8 mouse cellular contexts compared by ENCODE assay signal in the genomic region with DNA sequence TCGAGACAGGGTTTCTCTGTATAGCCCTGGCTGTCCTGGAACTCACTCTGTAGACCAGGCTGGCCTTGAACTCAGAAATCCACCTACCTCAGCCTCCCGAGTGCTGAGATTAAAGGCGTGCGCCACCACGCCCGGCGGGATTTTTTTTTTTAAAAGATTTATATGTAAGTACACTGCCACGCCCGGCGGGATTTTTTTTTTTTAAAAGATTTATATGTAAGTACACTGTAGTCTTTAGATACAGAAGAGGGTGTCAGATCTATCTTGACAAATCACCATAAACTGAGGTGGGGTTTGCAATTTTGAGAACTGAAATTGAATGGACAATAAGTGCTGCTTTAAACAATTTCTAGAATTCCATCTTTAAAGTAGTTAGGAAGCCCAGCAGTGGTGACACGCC. TPM values are rescaled to one million over a fixed set of nuclear protein-coding genes. Genes with fewer than 3 reads are reported as not detected.
DNase-seq lines count a peak whose midpoint lies in the region; ATAC-seq and TF ChIP-seq lines count a peak whose summit lies in the region.

No protein-coding gene starts in this region.

- no peak for ATAC-seq in heart, postnatal 0 days (ENCODE audit: insufficient read depth, low read depth)

- H3K4me3 ChIP-seq in heart, adult 2 months: no peak overlapping the region
- peak overlapping the region in 1 of 3 experiments; percentile 63 for H3K4me3 ChIP-seq in CH12.LX (replicated peaks in 1 of 3; ENCODE audit: low read depth in 2 of 3, low read length in 2 of 3, poor library complexity in 1 of 3)
- H3K4me3 ChIP-seq in heart, postnatal 0 days (ENCODE audit: low read depth, low read length): no peak overlapping the region; the same call in 1 of the 2 replicates
- H3K4me3 ChIP-seq in macrophage (ENCODE audit: inconsistent target): peak overlapping the region; percentile 10; the same call in 1 of the 2 replicates

- 51% methylated on average over 11 of the region's 11 CpGs for WGBS in heart, adult 2 months
- 50% methylated on average over 11 of the region's 11 CpGs for WGBS in heart, postnatal 0 days
- 70% methylated on average over 8 of the region's 11 CpGs for WGBS in macrophage (ENCODE audit: missing documents)

- no peak for TF ChIP-seq EP300 in heart, adult 2 months (IDR thresholded peaks at IDR 0.05; ENCODE audit: insufficient read depth, low read depth, low read length)
- TF ChIP-seq EP300 in CH12.LX (IDR thresholded peaks at IDR 0.05; ENCODE audit: low read length): no peak
- TF ChIP-seq EP300 in heart, postnatal 0 days (IDR thresholded peaks at IDR 0.05; ENCODE audit: low read depth): no peak

- TF ChIP-seq CTCF in heart, adult 2 months (IDR thresholded peaks at IDR 0.05): no peak
- no peak for TF ChIP-seq CTCF in CH12.LX (conservative IDR thresholded peaks at IDR 0.05 in 1 of 2, IDR thresholded peaks at IDR 0.05 in 1 of 2; ENCODE audit: low read depth in 2 of 2, low read length in 2 of 2)
- no peak for TF ChIP-seq CTCF in heart, postnatal 0 days (IDR thresholded peaks at IDR 0.05; ENCODE audit: low read depth)

- H3K4me2 ChIP-seq in CH12.LX (ENCODE audit: insufficient read depth, low read depth, poor library complexity, severe bottlenecking): peak overlapping the region; percentile 57
- peak overlapping the region; percentile 93 for H3K4me2 ChIP-seq in heart, postnatal 0 days (ENCODE audit: low read depth, low read length)

- H3K27me3 ChIP-seq in heart, adult 2 months (ENCODE audit: control insufficient read depth, insufficient read depth, low read length): no peaks in the 10 kb centered on the region
- no peaks in the 10 kb centered on the region for H3K27me3 ChIP-seq in CH12.LX (replicated peaks)
- H3K27me3 ChIP-seq in heart, postnatal 0 days (ENCODE audit: control insufficient read depth, insufficient read depth, low read length): no peaks in the 10 kb centered on the region

- H3K9me3 ChIP-seq in CH12.LX (replicated peaks; ENCODE audit: low read length): no peaks in the 10 kb centered on the region
- H3K9me3 ChIP-seq in heart, postnatal 0 days (replicated peaks; ENCODE audit: control insufficient read depth, low read length): no peaks in the 10 kb centered on the region

- TF ChIP-seq RAD21 in CH12.LX (IDR thresholded peaks at IDR 0.05; ENCODE audit: low read depth, low read length): no peak

- H3K4me1 ChIP-seq in heart, adult 2 months (ENCODE audit: control insufficient read depth, insufficient read depth, low read length): peaks cover 2% of the 10 kb centered on the region
- H3K4me1 ChIP-seq in CH12.LX (ENCODE audit: control insufficient read depth in 1 of 2, insufficient read depth in 2 of 2): peaks cover 8 to 55% of the 10 kb centered on the region in 2 experiments
- H3K4me1 ChIP-seq in heart, postnatal 0 days (ENCODE audit: control insufficient read depth, insufficient read depth): peaks cover 9% of the 10 kb centered on the region; the same call in 1 of the 2 replicates

- intact Hi-C loops in heart, adult 2 months (cut with DNase I): no loop called here
- intact Hi-C loops in heart, postnatal 10 days (cut with DNase I): no loop called here

- peaks cover 14% of the 10 kb centered on the region for H3K36me3 ChIP-seq in heart, adult 2 months (ENCODE audit: control insufficient read depth, insufficient read depth, low read length)
- peaks cover 28 to 41% of the 10 kb centered on the region in 2 experiments for H3K36me3 ChIP-seq in CH12.LX (replicated peaks in 1 of 2; ENCODE audit: control insufficient read depth in 1 of 2, insufficient read depth in 1 of 2, low read length in 1 of 2)
- peaks cover 31% of the 10 kb centered on the region for H3K36me3 ChIP-seq in heart, postnatal 0 days (replicated peaks; ENCODE audit: control insufficient read depth, insufficient read depth, low read length)
- H3K36me3 ChIP-seq in macrophage (ENCODE audit: inconsistent target): peaks cover 30% of the 10 kb centered on the region

- no peaks in the 10 kb centered on the region for H3K79me2 ChIP-seq in heart, adult 2 months (replicated peaks; ENCODE audit: control insufficient read depth, insufficient read depth, low read length)
- H3K79me2 ChIP-seq in CH12.LX (replicated peaks; ENCODE audit: control insufficient read depth, extremely low read depth, insufficient read depth, poor library complexity, severe bottlenecking) (peaks cover 33% of the 10 kb centered on the region), macrophage (ENCODE audit: inconsistent target) (peaks cover 31% of the 10 kb centered on the region)

- DNase-seq in heart, adult 2 months: no peak
- no peak for DNase-seq in heart, postnatal 10 days
- no peak for DNase-seq in CH12.LX (ENCODE audit: extremely low read depth)
- no peak for DNase-seq in heart, postnatal 0 days (ENCODE audit: low spot score)
- no peak for DNase-seq in urinary bladder, postnatal 14 days (ENCODE audit: low spot score)
- DNase-seq in cerebellum, adult 9-11 months: no peak
- no peak for DNase-seq in thymus, postnatal 4 days

- in situ Hi-C loops in CH12.LX (cut with MboI; ENCODE audit: low pct_ligation_motif_present, low pct_unique_long_range_greater_than_20kb, low sequenced_read_pairs): no loop called here

- no peak for TF ChIP-seq POLR2A in heart, adult 2 months (IDR thresholded peaks at IDR 0.05; ENCODE audit: insufficient read depth, low read depth, low read length)
- no peak for TF ChIP-seq POLR2A in CH12.LX (IDR thresholded peaks at IDR 0.05; ENCODE audit: low read depth, low read length)

- dilution Hi-C loops in CH12.LX (cut with MboI; ENCODE audit: extremely low pct_ligation_motif_present, extremely low pct_unique_long_range_greater_than_20kb, low sequenced_read_pairs): no loop called here

- H3K9ac ChIP-seq in heart, adult 2 months (ENCODE audit: low read depth, low read length): peak overlapping the region; percentile 68; the same call in 1 of the 2 replicates
- H3K9ac ChIP-seq in CH12.LX (ENCODE audit: insufficient read depth, low read depth): 0 out of 2 replicates have a peak overlapping the region, but pooled peaks have one; percentile 36
- H3K9ac ChIP-seq in heart, postnatal 0 days (replicated peaks; ENCODE audit: low read depth, low read length): no peak overlapping the region

- H3K27ac ChIP-seq in heart, adult 2 months: no peak overlapping the region; the same call in 1 of the 2 replicates
- peak overlapping the region; percentile 51; the same call in 1 of the 2 replicates for H3K27ac ChIP-seq in CH12.LX (ENCODE audit: insufficient read depth, low read depth)
- peak overlapping the region; percentile 63 for H3K27ac ChIP-seq in heart, postnatal 0 days (ENCODE audit: low read depth)
- no peak overlapping the region for H3K27ac ChIP-seq in macrophage

TF ChIP-seq in CH12.LX, 34 proteins besides CTCF, POLR2A, EP300 and RAD21 (continues in another document):
- peak; percentile 14; the same call in 1 of the 2 replicates for TF ChIP-seq HCFC1 (IDR thresholded peaks at IDR 0.05; ENCODE audit: low read depth, low read length)
- 0 out of 2 replicates have a peak, but pooled peaks have one; percentile 31 for TF ChIP-seq MAFK (IDR thresholded peaks at IDR 0.05; ENCODE audit: insufficient replicate concordance, low read length)
- TF ChIP-seq E2F4 (IDR thresholded peaks at IDR 0.05; ENCODE audit: insufficient replicate concordance, low read depth, low read length): no peak
- 0 out of 2 replicates have a peak, but pooled peaks have one; percentile 28 for TF ChIP-seq MAX (IDR thresholded peaks at IDR 0.05; ENCODE audit: low read length)

RNA-seq across cellular contexts. Expression of gene Lmln, which starts 0.9 kb away (rescaled TPM):
- total RNA-seq in heart, adult 2 months (2021): 1 to 10 TPM; 1.9 to 2.0 TPM
- polyA plus RNA-seq in heart, adult 2 months (2012; rRNA removed): 1.1 and 1.8 TPM in 2 replicates
- total RNA-seq in heart, postnatal 10 days (2021): 1 to 10 TPM; 2.2 to 2.3 TPM
- total RNA-seq in CH12.LX (2012; rRNA removed): 3.2 and 3.7 TPM in 2 replicates
- total RNA-seq in CH12.LX (2014; rRNA removed): 1.5 and 1.7 TPM in 2 replicates
- 2.6 and 3.2 TPM in 2 replicates for polyA plus RNA-seq in CH12.LX (2012; ENCODE audit: insufficient read length, low read depth)
- total RNA-seq in heart, postnatal 0 days (2014; rRNA removed; ENCODE audit: low replicate concordance): 3.5 and 4.4 TPM in 2 replicates
- polyA plus RNA-seq in heart, postnatal 0 days (2015; fragmentation: Nextera tagmentation; extraction: Ambion mirVana): 0.81 and 1.1 TPM in 2 replicates
- total RNA-seq in macrophage (2018; cell fraction: chromatin; rRNA removed): 10 to 100 TPM in 15 of 26 experiments, 1 to 10 TPM in 8, under 1 TPM in 3; 0.33 to 40.0 (median 13.2) TPM
- total RNA-seq in macrophage (2018; cell fraction: cytosol; rRNA removed): 1 to 10 TPM in 24 of 26 experiments, under 1 TPM in 2; 0.57 to 5.0 (median 2.7) TPM
- total RNA-seq in macrophage (2018; cell fraction: nucleus; rRNA removed): 10 to 100 TPM in 5 of 26 experiments, 1 to 10 TPM in 21; 1.5 to 14.9 (median 5.4) TPM
- polyA plus RNA-seq in macrophage (2018): 1.7 to 3.2 TPM (median 1.9 TPM) in 3 replicates

RNA-seq across cellular contexts. Expression of gene Rpl35a, which starts 5.1 kb away (rescaled TPM):
- total RNA-seq in heart, adult 2 months (2021): 100 to 1,000 TPM; 298 to 319 TPM
- polyA plus RNA-seq in heart, adult 2 months (2012; rRNA removed): 167 and 313 TPM in 2 replicates
- 100 to 1,000 TPM; 380 to 387 TPM for total RNA-seq in heart, postnatal 10 days (2021)
- total RNA-seq in CH12.LX (2012; rRNA removed) (3,875 and 4,003 TPM in 2 replicates), CH12.LX (2014; rRNA removed) (5,433 and 7,521 TPM in 2 replicates)
- polyA plus RNA-seq in CH12.LX (2012; ENCODE audit: insufficient read length, low read depth) (3,182 and 3,281 TPM in 2 replicates), macrophage (2018) (621 to 1,326 TPM (median 1,292 TPM) in 3 replicates)
- 615 and 659 TPM in 2 replicates for total RNA-seq in heart, postnatal 0 days (2014; rRNA removed; ENCODE audit: low replicate concordance)
- 490 and 528 TPM in 2 replicates for polyA plus RNA-seq in heart, postnatal 0 days (2015; fragmentation: Nextera tagmentation; extraction: Ambion mirVana)
- total RNA-seq in macrophage (2018; cell fraction: chromatin; rRNA removed): 100 to 1,000 TPM in 1 of 26 experiments, 10 to 100 TPM in 25; 31.1 to 216 (median 55.7) TPM
- total RNA-seq in macrophage (2018; cell fraction: cytosol; rRNA removed): 100 to 1,000 TPM; 282 to 615 (median 404) TPM
- 100 to 1,000 TPM in 3 of 26 experiments, 10 to 100 TPM in 23; 37.4 to 123 (median 71.6) TPM for total RNA-seq in macrophage (2018; cell fraction: nucleus; rRNA removed)

RNA-seq across cellular contexts. Expression of gene Iqcg, which starts 5.4 kb away (rescaled TPM):
- under 1 TPM; 0.57 to 0.84 TPM for total RNA-seq in heart, adult 2 months (2021)
- polyA plus RNA-seq in heart, adult 2 months (2012; rRNA removed): 0.09 and 0.25 TPM in 2 replicates
- total RNA-seq in heart, postnatal 10 days (2021): under 1 TPM; 0.24 to 0.30 TPM
- total RNA-seq in CH12.LX (2012; rRNA removed) (3.4 and 5.0 TPM in 2 replicates), CH12.LX (2014; rRNA removed) (7.3 and 13.0 TPM in 2 replicates)
- polyA plus RNA-seq in CH12.LX (2012; ENCODE audit: insufficient read length, low read depth) (21.8 and 31.3 TPM in 2 replicates), macrophage (2018) (0.40 to 0.43 TPM (median 0.42 TPM) in 3 replicates)
- total RNA-seq in heart, postnatal 0 days (2014; rRNA removed; ENCODE audit: low replicate concordance): 0.23 TPM in 1 of 2 replicates, not detected in the other
- polyA plus RNA-seq in heart, postnatal 0 days (2015; fragmentation: Nextera tagmentation; extraction: Ambion mirVana): 0.83 and 1.4 TPM in 2 replicates
- 1 to 10 TPM in 1 of 26 experiments, under 1 TPM in 15, not detected in 10; 0.13 to 1.4 (median 0.41) TPM for total RNA-seq in macrophage (2018; cell fraction: chromatin; rRNA removed)
- under 1 TPM; 0.12 to 0.85 (median 0.32) TPM for total RNA-seq in macrophage (2018; cell fraction: cytosol; rRNA removed)
- total RNA-seq in macrophage (2018; cell fraction: nucleus; rRNA removed): 1 to 10 TPM in 2 of 26 experiments, under 1 TPM in 15, not detected in 9; 0.14 to 2.0 (median 0.32) TPM

Comparison
In these comparisons a context has a peak if more than half of its experiments do, and no peak if none do; other contexts are left out.
1. H3K27ac ChIP-seq: peak in CH12.LX (single experiment) and heart, postnatal 0 days (single experiment); none in heart, adult 2 months (single experiment) and macrophage (single experiment).